Mouse (Mus musculus): ENCODE measurements around the gene Serpinf1.

Serpinf1 gene

DNA sequence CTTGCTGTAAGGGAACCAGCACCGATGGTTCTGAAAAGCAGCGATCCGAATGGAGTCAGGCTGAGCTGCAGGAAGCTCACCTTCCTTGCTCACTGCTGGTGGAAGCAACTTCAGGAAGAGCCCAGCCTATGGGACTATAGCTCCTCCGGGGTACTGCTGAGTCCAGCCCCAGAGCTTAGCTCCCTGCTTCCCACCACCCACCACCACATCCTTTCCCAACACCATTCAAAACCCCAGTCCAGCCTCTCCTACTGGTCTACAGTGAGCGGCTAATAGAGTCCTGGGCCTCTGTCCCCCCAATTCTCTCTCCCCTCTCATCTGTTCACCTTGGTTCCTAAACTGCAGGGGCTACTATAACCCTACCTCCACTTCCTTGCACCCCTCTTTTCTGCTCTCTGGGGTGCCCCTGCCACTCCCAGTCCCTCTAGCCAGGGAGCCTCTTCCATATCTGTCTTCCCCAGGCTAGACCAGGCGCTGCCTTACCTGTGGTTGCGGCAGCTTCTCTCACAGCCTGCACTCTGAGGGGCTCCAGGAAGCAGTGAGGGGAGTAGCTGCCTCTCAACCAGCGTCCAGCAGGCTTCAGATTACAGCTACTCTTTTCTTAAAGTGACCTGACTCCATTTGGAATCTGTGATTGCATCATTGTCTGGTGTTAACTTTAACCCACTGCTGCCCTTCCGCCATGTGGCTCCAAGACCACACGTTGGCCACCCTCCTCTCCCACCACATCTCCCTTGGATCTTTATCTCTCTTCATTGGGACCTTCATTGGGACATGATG lies at the start of gene Serpinf1:
TSS of gene Serpinf1 (minus strand) at position 689 of the 780 bp plus-strand sequence.
- no peak for DNase-seq (ENCODE audit: low read depth, low spot score)

- DNase-seq (ENCODE audit: low read depth, low spot score): no peak
Measured at GRCm38 (mm10) chr11:75470675-75471074, 48.2 kb upstream of the Serpinf1 start.

DNA sequence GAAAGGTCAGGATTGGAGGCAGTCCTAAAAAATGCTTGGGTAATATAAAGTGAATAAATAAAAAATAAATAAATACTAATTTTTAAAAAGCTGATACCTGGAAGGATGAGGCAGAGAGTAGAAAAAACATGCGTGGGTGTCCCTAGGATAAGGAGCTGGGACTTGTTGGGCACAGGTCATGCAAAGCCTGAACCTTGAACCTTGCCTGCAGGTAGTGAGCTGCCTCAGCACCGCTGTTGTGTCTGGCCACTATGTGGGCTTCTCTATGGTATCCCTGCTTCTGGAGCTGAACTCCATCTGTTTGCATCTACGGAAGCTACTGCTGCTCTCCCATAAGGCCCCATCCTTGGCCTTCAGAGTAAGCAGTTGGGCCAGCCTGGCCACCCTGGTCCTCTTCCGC lies 46.8 kb upstream of the Serpinf1 start:
- DNase-seq (ENCODE audit: low read depth, low spot score): no peak

GRCm38 (mm10) chr11:75468410-75468809 lies 45.9 kb upstream of the Serpinf1 start:
- DNase-seq (ENCODE audit: low read depth, low spot score): no peak

DNA sequence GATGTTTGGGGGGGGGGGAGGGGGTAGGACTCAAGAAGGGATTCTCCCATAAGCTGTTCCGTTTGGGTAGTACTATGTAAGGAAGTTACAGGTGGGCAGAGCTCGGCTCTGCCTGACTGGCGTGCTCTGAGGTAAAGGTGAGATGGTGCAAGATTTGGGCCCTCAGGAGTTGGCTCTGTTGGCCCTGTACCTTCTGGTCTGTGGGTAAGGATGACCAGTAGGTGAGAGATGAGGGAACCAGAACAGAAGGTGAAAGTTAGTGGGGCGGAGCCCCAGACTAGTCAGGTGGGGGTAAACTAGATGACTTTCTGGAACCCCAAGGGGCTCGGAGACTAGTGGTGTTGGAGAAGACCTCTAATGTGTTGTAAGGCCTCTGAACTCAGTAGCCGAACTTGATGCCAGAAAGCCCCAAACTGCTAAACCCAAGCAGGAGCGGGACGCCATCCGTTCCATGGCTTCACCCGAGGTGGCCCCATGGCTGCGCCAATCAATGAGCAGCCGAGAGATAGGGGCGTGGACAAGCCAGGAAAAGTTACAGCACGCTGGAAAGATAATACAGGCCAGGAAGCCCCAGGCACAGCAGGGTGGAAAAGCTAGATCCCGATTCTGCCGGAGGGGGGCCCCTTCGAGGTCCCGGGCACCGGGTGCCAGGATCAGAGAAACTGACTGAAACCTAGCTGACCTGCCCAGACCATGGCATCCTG lies 45.2 kb upstream of the Serpinf1 start:
- no peak for DNase-seq (ENCODE audit: low read depth, low spot score)

DNA sequence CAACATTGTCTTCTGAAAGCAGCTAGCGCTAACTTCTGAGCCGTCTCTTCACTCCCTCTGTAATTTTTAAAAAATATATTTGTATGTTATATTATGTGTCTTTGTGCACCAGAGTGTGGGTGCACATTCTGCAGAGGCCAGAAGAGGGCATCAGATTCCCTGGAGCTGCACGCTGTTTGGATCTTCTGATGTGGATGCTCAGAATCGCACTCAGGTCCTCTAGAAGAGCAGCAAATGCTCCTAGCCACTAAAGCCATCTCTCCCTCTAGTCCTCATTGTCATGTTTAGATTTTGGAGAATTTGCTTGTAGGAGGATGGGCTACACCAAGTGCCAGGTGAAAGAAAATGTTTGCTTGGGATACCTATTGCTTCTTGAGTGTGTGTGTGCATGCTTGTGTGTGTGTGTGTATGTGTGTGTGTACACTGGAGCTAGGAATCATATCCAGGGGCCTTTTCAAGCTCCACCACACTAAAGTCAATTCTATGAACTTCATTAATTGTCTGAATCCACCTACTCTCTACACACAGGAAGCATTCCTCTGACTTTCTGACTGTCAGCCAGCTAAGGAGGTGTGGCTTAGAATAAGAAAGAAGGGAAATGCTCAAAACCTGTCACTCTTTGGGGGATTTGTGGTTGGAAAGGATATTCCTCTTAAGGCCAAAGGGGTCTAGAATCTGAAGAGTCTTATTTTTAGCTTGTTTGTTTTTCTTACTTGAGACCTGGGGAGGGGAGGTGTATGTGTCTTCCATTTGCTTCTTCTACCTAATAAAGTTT lies 44.4 kb upstream of the Serpinf1 start:
- DNase-seq (ENCODE audit: low read depth, low spot score): no peak

- no peak for DNase-seq (ENCODE audit: low read depth, low spot score)
Measured at GRCm38 (mm10) chr11:75465051-75465450, 42.5 kb upstream of the Serpinf1 start.

GRCm38 (mm10) chr11:75464417-75464816 lies 41.9 kb upstream of the Serpinf1 start:
- DNase-seq (ENCODE audit: low read depth, low spot score): no peak

DNA sequence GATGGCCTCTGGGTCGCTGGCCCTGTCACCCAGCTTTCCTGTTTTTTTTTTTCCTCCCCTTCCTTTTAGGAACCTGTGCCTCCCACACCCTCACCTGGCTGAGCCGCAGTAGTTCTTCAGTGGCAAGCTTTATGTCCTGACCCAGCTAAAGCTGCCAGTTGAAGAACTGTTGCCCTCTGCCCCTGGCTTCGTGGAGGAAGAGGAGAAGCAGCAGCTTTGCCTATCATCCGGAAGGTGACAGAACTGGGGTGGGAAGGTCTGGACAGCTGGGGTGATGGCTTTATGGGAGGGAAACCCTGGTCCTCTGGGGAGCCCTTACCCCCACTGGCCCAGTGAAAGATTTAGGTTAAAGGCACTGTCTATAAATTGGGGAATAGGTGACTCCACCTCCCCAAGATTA lies 41.1 kb upstream of the Serpinf1 start:
- DNase-seq (ENCODE audit: low read depth, low spot score): no peak

- DNase-seq (ENCODE audit: low read depth, low spot score): peak; percentile 84
Measured at GRCm38 (mm10) chr11:75462865-75463336, 40.4 kb upstream of the Serpinf1 start.

GRCm38 (mm10) chr11:75462253-75462783 lies 39.8 kb upstream of the Serpinf1 start:
- DNase-seq (ENCODE audit: low read depth, low spot score): no peak

DNA sequence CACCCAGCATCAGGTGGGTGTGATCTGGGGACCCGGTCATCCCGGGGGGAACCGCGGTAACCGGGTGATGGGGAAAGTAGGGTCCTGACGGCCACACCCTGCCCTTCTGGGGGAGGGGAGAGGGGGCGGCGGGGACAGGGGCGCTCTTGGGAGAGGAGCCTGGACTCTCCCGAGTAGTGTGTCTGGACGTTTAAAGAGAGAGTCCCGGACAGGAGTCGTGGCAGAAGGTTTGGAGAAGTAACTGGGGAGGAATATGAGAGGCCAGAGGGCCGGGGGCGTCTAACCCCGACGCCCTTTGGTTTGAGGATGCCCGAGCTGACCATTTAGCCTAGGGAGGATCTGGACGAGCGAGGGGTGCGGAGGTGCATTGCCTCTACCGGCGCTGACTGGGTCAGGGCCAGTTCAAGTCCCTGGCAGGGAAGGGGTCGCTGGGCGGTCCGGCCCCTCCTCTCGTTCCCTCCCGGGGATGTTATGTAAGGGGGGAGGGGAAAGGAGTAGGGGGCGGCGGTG lies 39.3 kb upstream of the Serpinf1 start:
- no peak for DNase-seq (ENCODE audit: low read depth, low spot score)

GRCm38 (mm10) chr11:75460844-75461742 lies 38.6 kb upstream of the Serpinf1 start, which contains the start of gene Tlcd2:
Tlcd2 (plus strand) TSS chr11:75461715.
- peak; percentile 99 for DNase-seq (ENCODE audit: low read depth, low spot score)

- DNase-seq (ENCODE audit: low read depth, low spot score): peak; percentile 80
Measured at GRCm38 (mm10) chr11:75460103-75460843, 37.8 kb upstream of the Serpinf1 start.

DNA sequence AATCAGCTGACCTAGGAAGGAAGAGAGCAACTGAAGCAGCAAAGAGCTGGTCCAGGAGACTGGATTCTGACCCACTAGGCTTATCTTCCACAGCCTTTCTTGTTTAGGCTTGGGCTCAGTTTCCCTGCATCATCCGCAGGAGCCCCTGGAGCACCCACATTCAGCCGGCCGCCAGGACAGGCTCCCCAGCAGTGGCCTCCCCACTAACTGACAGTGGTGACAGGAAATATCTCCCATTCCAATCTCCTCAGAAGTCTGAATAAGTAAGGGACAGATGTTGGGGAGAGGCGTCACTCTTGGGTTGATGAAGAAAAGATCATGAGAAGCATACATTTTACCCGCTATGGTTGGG lies 37.2 kb upstream of the Serpinf1 start:
- no peak for DNase-seq (ENCODE audit: low read depth, low spot score)

DNA sequence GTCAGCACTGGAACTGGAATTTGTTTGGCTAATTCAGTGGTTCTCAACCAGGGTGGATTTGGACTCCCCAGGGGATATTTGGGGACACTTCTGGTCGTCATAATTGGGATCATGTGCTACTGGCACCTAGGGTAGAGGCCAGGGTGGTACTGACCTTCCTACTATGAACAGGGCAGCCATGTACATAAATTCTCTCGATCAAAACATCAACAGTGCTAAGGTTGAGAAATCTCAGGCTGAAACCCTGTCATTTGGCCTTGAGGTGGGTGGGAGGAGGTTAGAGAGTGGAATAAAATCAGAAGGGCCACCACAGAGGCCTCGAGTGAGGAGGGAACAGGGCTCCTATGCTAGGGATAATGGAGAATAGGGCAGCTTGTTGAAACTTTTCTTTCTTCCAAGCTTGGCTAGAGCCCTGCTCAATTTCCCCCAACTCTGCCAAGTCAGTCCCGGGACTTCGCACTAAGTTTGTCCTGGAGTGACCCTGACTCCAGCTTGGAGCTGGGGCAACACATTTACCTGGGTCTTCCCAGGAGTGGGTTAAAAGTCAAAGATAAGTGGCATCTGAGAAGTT lies 36.7 kb upstream of the Serpinf1 start:
- no peak for DNase-seq (ENCODE audit: low read depth, low spot score)

GRCm38 (mm10) chr11:75458628-75459041 lies 36.1 kb upstream of the Serpinf1 start:
- no peak for DNase-seq (ENCODE audit: low read depth, low spot score)

- DNase-seq (ENCODE audit: low read depth, low spot score): no peak
Measured at GRCm38 (mm10) chr11:75458169-75458568, 35.7 kb upstream of the Serpinf1 start.

DNA sequence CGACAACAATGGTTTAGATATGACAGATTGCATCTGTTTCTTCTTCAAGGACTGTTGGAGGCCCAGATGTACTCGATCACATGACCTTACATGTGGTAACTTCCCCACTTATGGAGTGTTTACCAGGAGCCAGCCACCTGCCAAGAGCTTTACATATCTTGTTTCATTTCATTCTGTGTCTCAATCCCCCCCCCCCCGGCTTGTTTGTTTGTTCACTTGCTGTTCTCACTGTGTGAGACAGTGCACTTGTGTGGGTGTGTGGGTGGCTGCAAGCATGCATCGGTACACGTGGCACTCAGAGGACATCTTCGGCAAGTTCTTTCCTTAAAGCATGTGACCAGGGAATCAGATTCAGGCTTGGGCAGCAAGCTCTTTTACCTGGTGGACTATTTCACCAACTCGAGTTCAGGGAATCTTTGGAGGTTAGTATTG lies 34.0 kb upstream of the Serpinf1 start:
- no peak for DNase-seq (ENCODE audit: low read depth, low spot score)
